Mouse (Mus musculus) testis, adult 2 months (tissue): Measurements from ENCODE around the gene Btbd9.

Source experiments
- CTCF ChIP-seq: fragments of 200-500 bp; IDR thresholded peaks from 2 replicates; pipeline ENCODE4 v1.5.1; 2012; ENCODE audit warnings: low read depth, mild to moderate bottlenecking, inconsistent platforms, low read length, moderate library complexity; ENCODE audit not compliant: control insufficient read depth, insufficient read depth, insufficient replicate concordance
- POLR2A ChIP-seq: fragments of 200-500 bp; IDR thresholded peaks from 2 replicates; pipeline ENCODE4 v1.6.1; 2012; ENCODE audit warnings: low read depth, mild to moderate bottlenecking, inconsistent platforms, low read length, moderate library complexity; ENCODE audit not compliant: control insufficient read depth

DNA sequence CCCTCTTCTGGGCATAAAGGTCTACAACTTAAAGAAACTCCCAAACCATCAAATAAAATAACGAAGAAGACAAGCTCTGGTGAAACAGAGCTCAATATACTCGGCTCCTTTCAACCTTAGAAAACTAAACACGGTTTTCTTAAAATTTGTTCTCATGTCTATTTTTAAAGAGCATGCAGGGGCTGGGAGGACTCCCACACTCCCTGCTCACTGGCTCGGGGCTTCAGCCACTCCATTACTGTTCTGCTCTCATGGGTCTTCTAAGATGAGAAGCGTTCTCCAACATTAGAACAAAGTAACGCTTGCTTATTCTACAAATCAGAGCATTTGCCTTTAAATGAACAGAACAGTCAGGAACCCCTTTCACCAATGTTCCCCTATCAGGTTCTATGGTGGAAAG is 192.6 kb downstream of the Btbd9 start:
- TF ChIP-seq POLR2A (no peak), CTCF (no peak)
